Mouse (Mus musculus) kidney, postnatal 25 days (tissue): ENCODE data around the gene Ap1g2.

Experiments
- DNase-seq, 2 experiments: peaks; one replicate each; pipeline ENCODE4 v3.0.0; 2021; ENCODE audit warnings: mixed read lengths in 2 of 2

Ap1g2 gene

DNA sequence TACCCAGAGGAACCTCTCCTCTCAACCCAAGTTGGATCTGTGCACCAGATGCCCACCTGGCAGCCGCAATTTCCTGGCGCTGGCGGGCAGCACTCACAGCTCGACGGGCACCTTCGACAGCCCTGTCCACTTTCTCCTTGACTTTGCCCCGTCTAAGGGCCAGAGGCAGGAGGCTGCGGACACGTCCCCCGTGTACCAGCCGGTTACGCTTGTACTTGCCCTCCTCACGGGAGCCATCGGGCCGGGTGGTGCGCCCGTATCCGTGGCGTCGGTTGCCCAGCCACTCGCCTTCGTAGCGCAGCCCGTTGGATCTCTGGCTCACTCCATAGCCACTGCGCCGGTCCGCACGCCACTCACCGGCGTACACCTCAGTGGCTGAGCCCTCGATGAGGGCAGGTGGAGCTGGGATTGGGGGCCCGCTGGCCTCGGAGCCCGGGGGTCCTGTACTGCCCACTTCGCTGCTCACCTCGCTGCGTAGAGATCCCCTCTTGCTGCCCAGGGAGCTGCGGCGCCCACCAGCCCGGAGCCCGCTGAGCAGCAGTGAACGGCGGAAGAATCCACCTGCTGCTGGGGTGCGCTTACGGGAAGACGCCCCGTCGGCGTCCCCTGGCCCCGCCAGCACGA, 7.1 kb upstream of the Ap1g2 start:
- DNase-seq, result no peak

DNA sequence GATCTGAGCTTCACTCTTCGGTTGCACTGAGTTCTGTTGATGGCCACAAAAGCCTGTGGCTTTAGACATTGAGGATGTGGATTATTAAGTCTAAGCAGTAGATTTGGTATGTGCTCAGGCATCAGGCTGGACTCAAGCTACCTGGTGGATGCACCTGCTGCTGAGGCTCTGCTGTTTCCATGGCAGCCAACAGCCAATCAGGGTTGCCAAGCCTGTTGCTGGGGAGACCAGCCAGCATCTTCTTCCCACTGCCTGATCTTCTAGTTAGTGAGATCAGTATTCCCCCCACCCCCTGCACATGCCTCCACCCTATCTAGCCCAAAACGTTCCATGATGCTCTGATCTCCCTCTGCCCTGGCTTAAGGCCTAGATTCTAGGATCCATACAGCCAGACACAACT, 5.3 kb upstream of the Ap1g2 start:
- no peak for DNase-seq

DNA sequence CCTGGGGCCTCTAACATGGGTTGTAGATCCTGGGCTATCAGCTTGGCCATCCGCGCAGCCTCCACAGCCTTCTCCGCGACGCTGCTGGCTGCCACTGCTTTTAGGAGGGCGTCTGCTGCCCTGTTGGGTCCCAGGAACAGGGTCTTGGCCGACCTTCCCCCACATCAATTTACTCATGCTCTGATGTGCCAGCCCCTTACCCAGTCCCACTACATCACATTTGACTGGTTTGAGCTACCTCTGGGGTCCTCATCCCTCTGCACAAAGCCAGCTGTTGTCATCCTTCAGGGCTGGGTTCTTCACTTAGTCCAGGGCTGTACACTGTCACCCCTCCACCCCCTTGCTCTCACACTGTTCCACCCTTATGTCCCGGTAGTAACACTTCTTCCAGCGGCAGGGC, 3.7 kb upstream of the Ap1g2 start:
- DNase-seq, result no peak

DNA sequence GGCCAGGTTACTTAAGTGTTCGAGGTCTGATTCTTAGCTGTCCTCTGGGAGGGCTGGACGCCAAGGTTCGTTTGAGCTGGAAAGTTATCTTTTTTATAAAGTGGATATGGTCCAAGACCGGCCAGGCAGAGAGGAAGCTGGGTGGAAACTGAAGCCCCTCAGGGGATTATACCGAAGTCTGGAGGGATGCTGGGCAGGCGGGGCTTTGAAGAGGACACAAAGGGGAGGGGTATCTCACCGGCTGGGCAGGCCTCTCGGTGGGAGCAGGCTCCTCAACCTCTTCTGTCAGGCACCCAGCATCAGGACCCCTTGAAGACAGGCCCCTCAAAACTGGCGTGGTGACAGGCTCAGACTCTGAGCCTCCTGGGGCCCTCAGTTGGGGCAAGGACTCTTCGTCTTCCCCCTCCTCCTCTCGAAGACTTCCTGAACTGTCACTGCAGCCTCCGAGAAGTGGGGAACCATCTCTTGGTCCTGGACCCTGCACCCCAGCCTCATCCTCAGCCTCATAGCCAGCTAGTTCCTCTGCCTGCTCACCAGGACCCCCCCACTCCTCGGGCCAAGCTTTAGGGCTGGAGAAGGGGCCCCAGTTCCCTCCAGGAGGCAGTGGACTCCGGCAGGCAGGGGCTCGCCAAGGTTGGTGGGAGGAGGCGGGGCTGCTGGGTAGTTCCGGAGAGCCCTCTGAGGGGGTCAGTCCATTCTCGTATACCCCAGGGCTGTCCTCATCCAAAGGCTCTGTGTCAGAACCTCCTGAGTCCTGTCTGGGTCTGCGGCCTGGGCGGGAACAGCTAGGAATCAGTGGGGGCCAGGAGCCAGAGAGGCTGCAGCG, 2.9 kb upstream of the Ap1g2 start:
- DNase-seq, result peak in 1 of 2 experiments; percentile 31

DNA sequence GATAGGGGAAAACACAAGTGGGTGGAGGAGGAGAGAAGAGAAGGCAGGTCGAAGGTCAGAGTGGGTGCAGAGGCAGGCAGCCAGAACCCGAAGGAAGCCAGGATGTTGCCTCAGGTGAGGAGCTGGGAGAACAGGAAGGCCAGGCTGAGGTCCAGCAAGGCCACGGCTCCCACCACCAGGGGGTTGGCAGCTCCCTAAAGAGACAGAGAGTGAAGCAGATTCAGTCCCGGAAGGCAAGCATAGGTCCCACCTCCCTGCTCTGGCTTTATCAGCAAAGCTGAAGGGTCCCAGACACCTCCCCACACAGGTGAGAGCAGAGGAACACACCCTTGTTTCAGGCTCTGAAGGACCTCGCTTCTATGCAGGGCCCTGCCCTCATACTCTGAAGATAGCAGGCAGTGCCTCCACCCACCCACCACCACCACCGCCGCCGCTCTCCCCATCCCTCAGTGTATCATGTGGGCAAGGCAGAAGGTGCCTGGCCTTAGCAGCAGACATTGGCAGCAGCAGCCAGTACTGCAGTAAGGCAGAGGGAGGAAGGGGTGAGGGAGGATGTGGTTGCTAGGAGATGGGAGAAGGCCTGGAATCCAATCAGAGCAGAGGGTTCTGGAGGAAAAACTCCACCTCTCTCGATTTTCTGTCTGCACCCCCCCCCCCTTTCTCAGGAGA, 1.9 kb upstream of the Ap1g2 start:
- DNase-seq, result peak in 1 of 2 experiments; percentile 44

- no peak for DNase-seq
Measured at GRCm38 (mm10) chr14:55106990-55107389, 597 bp upstream of the Ap1g2 start.

DNA sequence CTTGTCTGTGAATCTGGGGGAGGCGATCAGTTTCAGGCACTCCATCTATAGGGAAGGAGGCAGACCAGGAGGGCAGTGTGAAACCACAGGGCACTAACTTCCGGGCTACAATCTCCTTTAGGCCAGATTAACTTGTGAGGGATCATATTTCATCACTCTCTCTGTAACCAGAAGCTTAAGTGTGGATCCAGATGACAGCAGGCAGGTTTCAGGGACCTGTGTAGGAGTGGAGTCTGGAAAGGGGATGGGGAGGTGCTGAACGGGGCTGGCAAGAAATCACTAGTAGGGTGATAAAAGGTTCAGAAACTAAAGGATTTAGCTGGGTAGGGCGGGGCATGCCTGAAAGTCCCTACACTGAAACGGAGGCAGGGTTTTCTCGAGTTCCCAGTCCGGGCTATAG, 1.0 kb downstream of the Ap1g2 start:
- DNase-seq, result no peak

DNA sequence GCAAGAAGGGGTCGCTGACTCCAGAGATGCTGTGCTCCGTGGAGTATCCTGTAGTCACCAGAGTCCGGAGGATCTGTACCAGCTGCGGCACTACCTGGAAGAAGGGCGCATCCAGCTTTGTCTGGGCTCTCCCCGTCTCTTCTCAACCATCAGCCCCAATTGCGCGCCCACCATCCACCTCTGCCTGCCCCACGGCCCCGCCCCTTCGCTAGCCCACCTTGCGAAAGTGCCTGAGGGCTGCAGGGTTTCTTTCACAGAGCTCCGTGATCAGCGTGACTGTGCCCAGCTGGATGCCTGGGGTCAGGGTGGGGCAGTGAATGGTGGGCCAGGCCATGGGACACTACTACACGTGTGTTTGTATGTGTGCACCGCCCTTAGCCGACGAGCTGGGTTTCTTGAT, 2.0 kb downstream of the Ap1g2 start:
- DNase-seq, result peak in 1 of 2 experiments; percentile 39

- no peak for DNase-seq
Measured at GRCm38 (mm10) chr14:55102253-55102785, 4.1 kb downstream of the Ap1g2 start.

GRCm38 (mm10) chr14:55101592-55101991, 4.8 kb downstream of the Ap1g2 start:
- DNase-seq, result peak; percentile 63 to 64

DNA sequence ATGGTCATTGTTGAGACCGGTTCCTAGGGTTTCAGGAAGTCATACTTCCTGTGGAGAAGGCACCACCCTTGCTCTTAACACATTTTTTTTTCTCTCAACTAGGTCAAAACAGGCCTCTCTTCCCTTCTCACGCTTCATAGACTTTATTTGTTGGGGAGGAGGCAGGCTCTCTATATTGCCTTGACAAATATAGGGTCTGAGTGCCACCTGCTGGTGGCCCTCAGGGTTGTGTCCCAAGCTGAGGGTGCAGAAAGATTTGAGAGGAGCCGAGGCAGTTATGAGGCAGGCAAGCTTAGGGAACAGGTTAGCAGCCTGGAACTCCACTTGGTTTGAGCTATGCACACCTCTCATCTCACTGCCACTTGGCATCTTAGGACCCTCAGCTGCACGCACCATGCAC, 8.3 kb downstream of the Ap1g2 start:
- peak; percentile 67 to 68 for DNase-seq

DNA sequence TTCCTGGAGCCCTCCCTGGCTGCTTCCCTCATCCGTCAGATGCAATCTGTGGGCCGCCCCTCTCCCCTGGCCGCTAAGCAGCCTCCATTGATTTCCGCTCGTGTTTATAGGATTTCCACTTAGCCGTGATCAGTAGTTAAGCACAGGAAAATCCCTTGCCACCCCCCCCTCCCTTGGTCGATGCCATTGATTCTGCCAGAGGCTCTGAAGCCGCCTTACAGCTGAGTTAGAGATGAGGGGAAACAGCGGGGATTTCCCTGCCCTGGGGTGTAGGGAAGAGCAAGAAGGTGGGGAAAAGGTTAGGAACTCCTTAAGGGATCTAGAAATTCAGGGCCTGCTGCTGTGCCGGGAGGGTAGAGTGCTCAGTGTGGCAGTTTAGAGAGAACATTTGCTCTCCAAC, 8.7 kb downstream of the Ap1g2 start:
- no peak for DNase-seq

- DNase-seq, result no peak
Measured at GRCm38 (mm10) chr14:55096573-55097087, 9.8 kb downstream of the Ap1g2 start.

DNA sequence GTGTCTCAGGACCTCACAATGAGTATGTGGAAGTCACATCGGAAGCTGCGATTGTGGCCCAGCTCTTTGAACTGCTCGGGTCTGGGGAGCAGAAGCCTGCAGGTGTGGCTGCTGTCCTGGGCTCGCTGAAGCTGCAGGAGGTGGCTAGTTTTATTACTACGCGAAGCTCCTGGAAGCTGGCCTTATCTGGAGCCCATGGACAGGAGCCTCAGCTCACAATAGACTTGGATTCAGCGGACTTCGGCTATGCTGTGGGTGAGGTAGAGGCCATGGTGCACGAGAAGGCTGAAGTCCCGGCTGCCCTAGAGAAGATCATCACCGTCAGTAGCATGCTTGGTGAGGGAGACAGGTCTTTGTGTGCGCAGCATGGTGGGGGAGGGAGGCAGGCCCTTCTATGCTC, 10.7 kb downstream of the Ap1g2 start:
- no peak for DNase-seq

DNA sequence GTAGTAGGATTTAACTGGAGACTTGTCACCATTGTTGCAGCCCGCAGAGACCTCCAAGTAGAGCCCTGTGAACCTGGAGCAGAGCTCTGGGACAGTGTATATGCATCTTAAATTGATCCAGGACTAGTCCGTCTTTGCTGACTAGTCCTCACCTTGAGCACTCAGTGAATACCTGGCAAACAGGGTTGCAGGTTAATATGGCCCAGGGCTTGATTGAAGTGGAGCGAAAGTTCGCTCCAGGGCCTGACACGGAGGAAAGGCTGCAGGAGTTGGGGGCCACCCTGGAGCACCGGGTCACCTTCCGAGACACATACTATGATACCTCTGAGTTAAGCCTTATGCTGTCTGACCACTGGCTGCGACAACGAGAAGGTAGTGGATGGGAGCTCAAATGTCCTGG, 11.1 kb downstream of the Ap1g2 start:
- DNase-seq, result no peak

GRCm38 (mm10) chr14:55094704-55095231, 11.6 kb downstream of the Ap1g2 start, which contains the start of gene Thtpa:
Gene Thtpa, plus strand, starts transcription at chr14:55094784.
- DNase-seq, result peak; percentile 85 to 91

GRCm38 (mm10) chr14:55093927-55094326, 12.5 kb downstream of the Ap1g2 start:
- DNase-seq, result no peak

DNA sequence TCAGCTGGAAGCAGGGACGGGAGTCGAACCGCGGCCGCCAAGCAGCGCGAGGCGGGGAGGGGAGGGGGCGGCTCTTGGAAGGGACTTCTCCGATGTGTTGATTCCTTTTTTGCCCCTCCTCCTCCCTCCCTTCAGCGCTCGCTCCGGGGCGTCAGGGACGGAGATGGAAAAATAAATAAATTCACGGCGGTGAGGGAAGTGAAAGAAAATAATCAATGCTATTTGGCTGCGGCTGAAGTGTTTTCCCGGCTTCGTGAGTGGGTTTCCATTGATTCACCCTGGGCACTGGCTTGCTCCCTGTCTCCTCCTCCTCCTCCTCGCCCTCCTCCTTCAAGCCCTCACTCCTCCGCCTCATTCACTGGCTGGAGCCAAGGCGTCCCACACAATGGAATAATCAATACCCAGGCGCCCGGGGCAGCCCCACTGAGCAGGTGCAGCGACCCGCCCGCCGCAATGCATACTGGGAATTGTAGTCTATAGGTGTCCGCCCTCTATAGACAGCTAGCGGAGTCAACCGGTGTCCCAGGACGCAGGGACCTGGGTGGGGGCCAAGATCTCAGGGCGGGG, 14.3 kb downstream of the Ap1g2 start, which contains the start of gene Zfhx2:
TSS of gene Zfhx2 (minus strand) at position 314 of the 567 bp plus-strand sequence.
- peak; percentile 97 for DNase-seq

DNA sequence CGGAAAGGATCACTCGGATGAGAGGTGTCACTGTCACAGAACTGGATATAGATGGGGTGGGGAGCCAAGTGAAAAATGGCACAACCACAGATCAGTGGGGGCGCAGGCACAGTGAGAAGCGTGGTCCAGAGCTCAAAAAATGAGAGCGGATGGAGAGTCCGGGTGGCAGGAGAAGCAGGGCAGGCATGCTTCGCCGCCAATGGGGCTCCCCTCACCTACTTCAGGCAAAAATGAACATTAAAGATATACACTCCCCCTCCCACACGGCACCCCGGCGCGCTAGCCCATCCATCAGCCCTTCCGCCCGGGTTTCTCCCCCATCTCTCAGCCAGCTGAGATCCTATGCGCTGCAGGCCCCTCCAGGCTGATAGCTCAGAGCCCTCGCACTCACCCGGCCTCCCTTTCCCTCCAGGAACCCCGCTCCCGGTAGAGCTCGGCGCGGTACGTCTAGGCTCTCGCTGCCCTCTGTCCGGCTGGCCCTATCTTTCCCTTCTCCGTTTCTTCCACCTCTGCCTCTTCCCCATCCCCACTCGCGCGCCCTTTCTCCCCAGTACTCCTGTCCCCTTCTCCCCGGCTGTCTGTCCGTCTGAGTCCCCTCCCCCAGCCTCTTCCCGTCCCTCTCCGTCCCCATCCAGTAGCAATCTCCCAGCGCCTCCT, 15.1 kb downstream of the Ap1g2 start:
- no peak for DNase-seq

GRCm38 (mm10) chr14:55089199-55089947, 17.0 kb downstream of the Ap1g2 start:
- no peak for DNase-seq

DNA sequence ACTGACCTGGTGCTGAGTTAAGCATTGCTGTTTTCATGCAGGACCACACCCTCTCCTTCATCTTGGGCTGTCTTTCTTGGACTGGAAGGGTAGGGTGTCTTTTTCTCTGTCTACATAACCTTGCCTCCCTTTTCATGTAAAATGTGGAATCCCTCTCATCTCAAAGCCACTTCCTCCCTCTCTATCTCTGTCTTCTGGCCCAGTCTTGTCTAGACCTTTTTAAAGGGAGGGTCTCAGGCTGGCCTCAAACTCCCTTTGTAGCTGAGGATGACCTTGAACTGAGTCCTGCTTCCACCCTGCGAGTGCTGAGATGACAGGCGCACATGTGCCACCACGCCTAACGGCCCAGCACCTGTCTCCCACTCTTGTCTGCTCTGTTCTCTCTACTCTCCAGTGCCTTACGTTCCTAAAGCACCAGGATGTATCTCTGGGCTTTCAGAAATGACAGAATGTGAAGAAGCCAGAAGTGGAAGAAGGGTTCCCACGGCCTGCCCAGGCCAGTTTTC, 20.3 kb downstream of the Ap1g2 start:
- DNase-seq, result no peak
